11 mouse cellular contexts compared by ENCODE assay signal in genomic region chr13:29015605-29015994, GRCm38 (mm10).
A peak's percentile ranks its signal among the peaks of the same experiment; 100 is the strongest.
DNase-seq lines count a peak whose midpoint lies in the region; ATAC-seq lines count a peak whose summit lies in the region.
"Had no signal": no experiment of that assay in that cellular context is flagged by ENCODE, and none has a peak within 500 bp of the region (broad histone marks: within the 10 kb centered on the region; RNA-seq: fewer than 3 reads in every experiment).

No protein-coding gene starts in this region.

- DNase-seq in cerebellum, adult 11-12 months = peak; percentile 6
- no peak for DNase-seq in cerebellum, adult 18-20 months
- DNase-seq in MN1 (ENCODE audit: low spot score) = peak; percentile 34
- DNase-seq in left cerebral cortex, postnatal 36 days (ENCODE audit: low spot score in 2 of 2) = peak; percentile 15 to 26
- DNase-seq in adrenal gland, postnatal 14 days = no peak
- DNase-seq in urinary bladder, postnatal 4 days (ENCODE audit: low spot score in 2 of 2) = no peak
- DNase-seq in lung, adult 18-20 months = no peak
- DNase-seq: gastrocnemius, postnatal 10 days had no signal

- H3K4me2 ChIP-seq in forebrain, embryonic 16.5 days (ENCODE audit: low read length) = peak overlapping the region; percentile 49

- H3K4me3 ChIP-seq in forebrain, embryonic 16.5 days (replicated peaks; ENCODE audit: low read length) = peak overlapping the region; percentile 23
- H3K4me3 ChIP-seq: megakaryocyte, embryonic 14.5 days had no signal

- no peaks in the 10 kb centered on the region for H3K36me3 ChIP-seq in forebrain, embryonic 16.5 days (ENCODE audit: control insufficient read depth, insufficient read depth)

- peaks cover 30% of the 10 kb centered on the region for H3K4me1 ChIP-seq in forebrain, embryonic 16.5 days (replicated peaks; ENCODE audit: control insufficient read depth, insufficient read depth, low read length)
- H3K4me1 ChIP-seq: megakaryocyte, embryonic 14.5 days had no signal

- H3K9ac ChIP-seq in forebrain, embryonic 16.5 days (replicated peaks; ENCODE audit: low read depth, low read length) = peak overlapping the region; percentile 49

- H3K9me3 ChIP-seq in forebrain, embryonic 16.5 days (ENCODE audit: control insufficient read depth, low read length) = no peaks in the 10 kb centered on the region; the same call in 1 of the 2 replicates

- peak; percentile 71 for ATAC-seq in forebrain, embryonic 16.5 days
- ATAC-seq: Patski had no signal

- peak overlapping the region; percentile 80 for H3K27ac ChIP-seq in forebrain, embryonic 16.5 days (ENCODE audit: low read length)

- WGBS in forebrain, embryonic 16.5 days = 6% methylated on average over 9 of the region's 9 CpGs

- intact Hi-C loops in left cerebral cortex, postnatal 36 days (cut with DNase I) = loop anchor here (10.0 kb wide), 1 partner anchor 601 kb away; no protein-coding TSS in a partner anchor

- no peaks in the 10 kb centered on the region for H3K27me3 ChIP-seq in forebrain, embryonic 16.5 days (replicated peaks; ENCODE audit: control insufficient read depth, insufficient read depth, low read length)
- H3K27me3 ChIP-seq: megakaryocyte, embryonic 14.5 days had no signal

Comparison
In these comparisons a context has a peak if more than half of its experiments do, and no peak if none do; other contexts are left out.
1. DNase-seq: peak in cerebellum, adult 11-12 months (single experiment), MN1 (single experiment) and left cerebral cortex, postnatal 36 days (2 of 2); none in cerebellum, adult 18-20 months (0 of 2), adrenal gland, postnatal 14 days (single experiment), urinary bladder, postnatal 4 days (0 of 2) and lung, adult 18-20 months (0 of 2).